Mouse (Mus musculus) brain, embryonic 14.5 days (tissue): ENCODE measurements at regions not wholly inside any gene's neighbourhood (a gene's known extent, or its start where the extent isn't known, plus 50 kb on each side); places are given as distances from the start of the nearest gene placed in this dataset.

ENCODE experiments used
- DNase-seq: peaks from one replicate; pipeline ENCODE4 v3.0.0-alpha.2; 2011; ENCODE audit warnings: low read depth
- CTCF ChIP-seq: fragments of 200-500 bp; IDR thresholded peaks from 2 replicates; pipeline ENCODE4 v1.5.1; 2012; ENCODE audit warnings: inconsistent platforms, mild to moderate bottlenecking, moderate library complexity, borderline replicate concordance; ENCODE audit not compliant: insufficient read depth, insufficient read length; ENCODE audit errors: extremely low read depth
- POLR2A ChIP-seq: fragments of 200-500 bp; IDR thresholded peaks from 2 replicates; pipeline ENCODE4 v1.6.1; 2012; ENCODE audit warnings: mild to moderate bottlenecking, inconsistent platforms, borderline replicate concordance; ENCODE audit not compliant: poor library complexity, insufficient read depth, insufficient read length, severe bottlenecking; ENCODE audit errors: extremely low read depth

DNA sequence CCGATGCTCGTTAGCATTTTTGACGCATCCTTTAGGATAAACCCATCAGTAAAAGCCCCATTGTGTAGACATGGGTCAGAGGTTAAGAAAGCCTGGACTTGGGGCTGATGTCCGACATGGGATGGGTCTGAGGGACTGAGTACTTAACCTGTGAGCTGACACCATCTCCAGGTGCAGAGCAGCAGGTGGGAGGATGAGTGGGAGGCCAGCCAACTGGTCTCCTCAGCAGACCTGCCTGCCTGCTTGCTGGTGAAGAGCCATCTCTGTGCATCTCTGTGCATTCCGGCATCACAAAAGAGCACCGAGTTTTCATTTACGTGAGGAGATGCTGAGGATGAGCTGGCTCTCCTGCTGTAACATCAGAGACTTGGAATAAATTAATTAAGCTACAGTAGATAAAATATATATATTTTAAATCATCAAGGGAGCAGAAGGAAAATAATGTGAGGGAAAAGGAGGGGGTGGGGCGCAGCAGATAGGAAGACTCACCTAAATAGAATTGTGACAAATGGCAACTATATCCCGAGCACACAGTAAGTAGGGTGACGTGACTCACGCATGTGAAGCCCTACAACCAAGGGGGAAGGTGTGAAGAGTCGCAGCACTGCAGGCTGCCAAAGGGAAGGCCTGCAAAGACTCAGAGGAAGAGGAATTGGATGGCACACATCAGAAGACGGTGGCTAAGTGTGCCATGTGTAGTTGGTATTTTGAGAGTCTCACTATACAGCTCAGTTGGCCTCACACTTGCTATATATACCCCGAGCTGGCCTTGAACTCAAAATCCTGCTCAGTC lies 118.5 kb upstream of the Ces5a start:
- no peak for DNase-seq
- TF ChIP-seq POLR2A (no peak), CTCF (no peak)

DNA sequence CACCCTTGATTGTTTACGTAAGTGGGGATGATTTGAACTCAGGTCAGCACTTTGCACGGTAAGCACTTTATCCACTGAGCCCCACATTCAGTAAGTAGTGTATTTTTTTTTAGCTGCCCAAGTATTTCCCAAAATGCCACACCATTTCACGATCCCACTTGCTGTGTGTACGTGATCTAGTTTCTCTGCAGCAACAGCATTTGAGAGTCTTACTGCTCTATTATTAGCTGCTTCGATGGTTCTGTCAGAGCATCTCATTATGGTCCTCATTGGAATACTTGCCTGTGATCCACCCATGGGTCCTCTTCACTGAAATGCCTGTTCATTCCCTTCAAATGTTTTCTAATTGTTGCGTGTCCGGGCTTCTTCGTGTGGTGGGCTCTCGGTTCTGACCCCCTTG lies 120.1 kb upstream of the Ces5a start:
- no peak for DNase-seq
- TF ChIP-seq POLR2A (no peak), CTCF (no peak)

DNA sequence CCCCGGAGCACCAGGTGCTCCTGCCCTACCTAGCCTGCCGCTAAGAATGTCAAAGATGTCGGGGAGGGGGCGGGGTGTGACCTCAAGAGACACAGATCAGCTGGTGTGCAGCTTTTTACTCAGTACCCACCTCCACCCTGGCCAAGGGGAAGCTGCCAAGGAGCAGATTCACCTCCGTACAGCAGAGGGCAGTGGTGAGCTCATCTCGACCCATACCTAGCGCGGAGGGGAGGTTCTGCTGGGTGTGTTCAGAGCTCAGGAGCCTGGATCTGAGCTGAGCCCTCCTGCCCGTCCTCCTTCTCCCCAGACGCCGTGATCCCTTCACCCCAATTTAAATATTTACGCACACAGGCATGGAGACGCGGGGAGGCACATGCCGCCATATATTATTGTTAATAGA lies 126.1 kb upstream of the Ces5a start:
- no peak; the same call in 1 of the 2 replicates for TF ChIP-seq POLR2A
- TF ChIP-seq CTCF = peak; percentile 96
- DNase-seq = peak; percentile 92

DNA sequence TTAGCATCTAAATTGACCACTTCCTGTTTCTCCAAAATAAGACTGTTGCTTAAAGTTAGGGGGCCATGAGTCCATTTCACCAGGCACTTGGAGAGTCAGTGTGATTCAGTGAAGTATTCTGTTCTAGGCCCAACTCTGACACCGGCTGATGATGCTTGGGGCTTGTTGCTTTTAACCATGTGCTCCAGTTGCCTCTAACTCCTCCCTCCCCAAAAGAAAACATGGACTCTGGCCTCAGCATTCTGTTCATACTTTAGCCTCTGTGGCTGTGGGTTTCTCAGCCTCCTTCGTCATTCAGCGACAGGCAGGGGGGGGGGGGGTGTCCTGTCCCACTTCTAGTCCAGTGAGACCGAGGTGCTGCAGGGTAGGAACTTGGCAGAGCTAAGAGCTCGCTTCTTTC lies 126.6 kb upstream of the Ces5a start:
- no peak for DNase-seq
- no peak for TF ChIP-seq POLR2A
- no peak for TF ChIP-seq CTCF

DNA sequence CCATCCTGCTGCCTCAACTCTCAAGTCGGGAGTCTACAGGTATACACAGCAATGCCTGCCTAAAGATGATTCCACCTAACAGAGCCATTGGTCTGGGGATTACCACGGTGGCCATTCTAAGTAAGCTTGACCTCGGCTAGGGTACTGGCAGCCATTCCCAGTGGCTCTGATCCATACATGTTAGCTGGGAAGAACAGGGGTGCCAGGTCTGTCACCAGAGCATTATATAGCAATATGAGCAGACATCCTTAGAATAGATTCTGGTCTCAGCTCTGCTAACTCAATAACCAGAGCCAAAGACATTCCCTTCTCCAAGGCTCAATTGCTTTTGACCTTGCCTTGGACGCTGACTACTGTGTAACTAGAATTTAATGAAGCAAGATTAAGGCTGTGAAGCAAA lies 128.2 kb upstream of the Ces5a start:
- no peak for DNase-seq
- TF ChIP-seq CTCF (no peak), POLR2A (no peak)

DNA sequence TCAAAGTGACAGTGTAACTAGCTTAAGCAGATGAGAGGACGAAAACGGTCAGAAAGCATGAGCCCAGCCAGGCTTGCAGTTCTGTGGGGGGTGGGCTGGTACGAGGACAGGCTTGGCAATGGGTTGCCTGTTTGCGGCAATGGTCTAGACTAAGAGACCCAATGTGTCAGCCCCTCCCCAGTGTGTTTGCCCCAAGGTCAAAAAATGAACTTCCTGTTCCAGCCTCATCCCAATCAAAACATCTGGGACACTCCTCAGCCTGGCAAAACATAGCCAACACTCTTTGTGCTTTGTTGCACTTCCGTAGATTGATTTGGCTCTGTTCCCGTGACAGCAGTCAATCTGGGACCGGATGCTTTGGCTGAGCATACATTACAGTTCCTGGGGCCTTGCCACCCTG lies 132.7 kb upstream of the Ces5a start:
- TF ChIP-seq POLR2A = no peak
- TF ChIP-seq CTCF = no peak
- peak; percentile 61 for DNase-seq

DNA sequence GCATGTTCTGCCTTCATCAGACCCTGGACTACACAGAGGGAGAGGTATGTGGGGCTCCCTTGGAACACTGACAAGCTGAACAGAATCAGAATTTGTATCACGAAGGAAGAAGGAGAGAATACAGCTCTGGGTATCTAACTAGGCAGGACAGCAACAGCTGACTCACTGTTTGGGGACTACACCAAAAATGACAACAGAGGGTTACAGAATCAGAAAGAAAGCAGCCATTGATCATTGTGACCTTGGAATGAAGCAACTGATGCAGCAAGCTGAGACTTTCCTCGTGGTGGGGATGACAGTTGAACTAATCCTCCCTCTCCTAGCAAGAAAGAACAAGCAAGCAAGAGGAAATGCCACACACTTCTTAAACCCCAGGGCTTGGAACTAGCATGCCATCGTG lies 135.0 kb upstream of the Gnao1 start:
- no peak for DNase-seq
- no peak for TF ChIP-seq POLR2A
- no peak for TF ChIP-seq CTCF

DNA sequence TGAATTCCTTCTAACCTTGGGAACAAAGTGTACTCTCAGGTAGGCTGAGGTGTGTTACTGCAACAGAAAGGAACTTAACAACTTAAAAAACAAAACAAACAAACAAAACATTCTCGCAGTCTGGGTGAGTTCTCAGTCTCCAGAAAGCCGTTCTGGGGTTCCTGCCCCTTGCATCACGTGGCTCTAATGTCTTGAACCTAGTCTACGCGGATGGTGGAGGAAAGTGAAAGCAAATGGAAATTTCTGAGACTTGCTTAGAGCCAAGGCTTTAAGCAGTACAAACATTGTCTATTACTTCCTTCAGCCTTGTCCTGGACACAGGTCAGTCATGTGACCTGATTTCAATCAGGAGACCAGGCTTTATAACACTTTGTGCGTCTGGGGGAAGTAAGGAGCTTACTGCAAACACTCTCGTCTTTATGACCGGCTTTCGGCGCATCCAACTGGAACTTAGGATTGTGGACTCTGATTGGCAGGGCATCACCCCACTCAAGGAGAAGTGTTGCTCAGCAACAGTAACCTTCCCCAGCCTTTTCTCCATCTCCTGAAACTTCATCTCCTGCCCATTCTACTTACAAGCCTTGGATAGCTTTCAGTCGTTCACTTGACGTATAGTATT lies 125.9 kb upstream of the Gnao1 start:
- DNase-seq = no peak

DNA sequence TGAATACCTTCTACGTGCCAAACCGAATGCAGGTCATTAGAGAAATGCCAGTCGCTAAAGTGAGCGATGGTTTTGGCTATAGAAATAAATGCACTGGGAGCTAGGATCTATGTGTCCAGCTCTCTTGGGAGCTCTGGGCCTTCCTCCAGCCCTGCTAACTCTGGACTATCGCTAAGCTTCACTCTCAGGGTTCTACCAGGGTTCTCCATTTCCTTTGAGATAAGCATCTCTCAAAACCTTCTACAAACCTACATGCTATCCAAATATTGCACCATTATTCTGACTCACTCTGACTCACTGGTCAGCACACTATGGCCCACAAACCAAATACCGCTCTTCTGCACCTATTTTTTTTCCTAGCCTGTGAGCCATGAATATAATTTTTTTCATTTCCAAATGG lies 125.4 kb upstream of the Gnao1 start:
- no peak for DNase-seq
- TF ChIP-seq POLR2A = no peak
- TF ChIP-seq CTCF = no peak

More for the DNA sequence above, 125.9 kb upstream of the Gnao1 start:
- TF ChIP-seq POLR2A = no peak
- TF ChIP-seq CTCF = no peak

DNA sequence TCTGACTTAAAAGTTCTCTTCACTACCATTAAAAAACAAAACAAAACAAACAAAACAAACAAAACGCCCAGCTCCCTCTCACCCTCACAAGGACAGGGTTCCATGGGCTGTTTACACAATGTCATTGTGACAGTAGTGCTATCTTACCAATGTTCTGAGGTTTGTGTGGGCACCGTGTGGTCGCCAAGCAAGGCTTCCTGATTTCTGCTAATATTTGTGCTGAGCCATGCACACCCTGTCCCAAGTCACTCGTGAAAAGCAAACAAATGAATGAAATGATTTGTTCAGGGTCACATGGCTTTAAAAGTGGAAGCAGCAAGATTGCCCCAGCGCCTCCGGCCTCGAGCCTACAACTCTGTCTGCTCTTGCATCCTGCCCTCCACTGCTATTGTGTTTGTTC lies 120.9 kb upstream of the Gnao1 start:
- DNase-seq = no peak
- TF ChIP-seq CTCF (no peak), POLR2A (no peak)

DNA sequence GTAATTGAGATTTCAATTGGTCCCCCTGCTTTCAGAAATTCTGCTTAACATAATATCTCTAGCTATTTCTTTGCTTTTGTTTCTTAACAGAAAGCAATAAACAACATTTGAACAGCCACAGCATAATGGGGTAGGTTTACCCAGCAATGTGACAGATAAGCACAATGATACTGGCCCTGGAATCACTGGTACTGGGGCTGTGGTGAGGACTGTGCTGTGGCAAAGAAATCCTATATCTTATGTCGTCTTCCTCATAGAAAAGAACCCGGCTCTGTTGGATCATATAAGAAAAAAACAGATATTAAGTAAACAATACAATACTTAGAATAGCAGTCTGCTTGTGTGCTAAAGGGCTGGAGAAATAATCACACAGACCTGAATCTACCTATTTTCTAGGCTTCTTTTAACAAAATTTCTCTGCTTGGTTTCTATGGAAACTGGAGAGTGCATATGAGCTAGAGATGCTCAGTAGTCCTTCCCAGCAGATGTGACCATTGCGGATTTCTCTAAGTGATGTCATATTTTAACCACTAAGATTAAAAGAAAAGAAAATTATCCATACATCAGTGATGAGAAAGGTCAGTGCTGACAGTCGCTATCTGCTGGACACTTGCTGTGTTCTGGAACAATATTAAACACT lies 119.8 kb upstream of the Gnao1 start:
- DNase-seq = peak; percentile 54
- no peak for TF ChIP-seq CTCF
- no peak for TF ChIP-seq POLR2A

DNA sequence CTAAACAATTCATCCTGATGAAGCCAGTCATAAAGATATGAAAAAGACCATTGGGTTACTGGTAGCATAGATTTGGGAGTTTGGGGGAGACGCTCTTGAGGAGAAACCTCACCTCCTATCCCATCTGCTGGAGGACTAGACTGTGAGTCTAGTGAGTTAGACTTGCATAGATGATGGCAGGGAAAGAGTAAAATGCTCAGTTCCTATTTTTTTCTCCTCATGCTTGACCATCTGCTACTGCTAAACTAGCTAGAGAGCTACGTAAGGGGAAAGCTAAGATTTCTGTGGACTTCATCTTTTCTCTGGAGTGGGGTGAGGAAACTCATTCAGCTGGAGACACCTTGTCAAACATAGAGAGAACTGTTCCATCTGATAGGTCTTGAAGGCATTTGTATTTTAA lies 118.4 kb upstream of the Gnao1 start:
- no peak for DNase-seq
- TF ChIP-seq CTCF (no peak), POLR2A (no peak)

DNA sequence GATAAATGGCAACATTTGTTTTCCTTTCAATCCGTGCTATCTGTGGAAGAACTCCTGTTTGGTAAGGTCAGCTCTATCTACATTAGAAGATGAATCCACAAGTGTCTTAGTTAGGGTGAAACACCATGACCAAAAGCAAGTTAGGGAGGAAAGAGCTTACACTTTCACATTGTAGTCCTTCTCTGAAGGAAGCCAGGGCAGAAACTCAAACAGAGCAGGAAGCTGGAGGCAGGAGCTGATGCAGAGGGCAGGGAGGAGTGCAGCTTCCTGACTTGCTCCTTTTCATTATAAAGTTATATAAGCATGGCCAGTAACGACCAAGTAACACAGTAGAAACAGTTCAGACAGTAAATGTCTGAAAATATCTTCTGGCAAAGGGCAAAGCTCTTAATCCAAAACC lies 117.9 kb upstream of the Gnao1 start:
- TF ChIP-seq POLR2A (no peak), CTCF (no peak)
- no peak for DNase-seq
